Mouse (Mus musculus) embryonic fibroblast, embryonic 13.5 days (primary cell): ENCODE measurements around the gene Itga2b.

Source experiments
- CTCF ChIP-seq: IDR thresholded peaks from 2 replicates; pipeline ENCODE4 v1.5.1; 2011; ENCODE audit warnings: mild to moderate bottlenecking, control low read depth, low read length, moderate library complexity, borderline replicate concordance; ENCODE audit not compliant: insufficient read depth
- POLR2A ChIP-seq: IDR thresholded peaks from 2 replicates; pipeline ENCODE4 v1.6.1; 2011; ENCODE audit warnings: low read depth, mild to moderate bottlenecking, control low read depth, low read length, moderate library complexity

DNA sequence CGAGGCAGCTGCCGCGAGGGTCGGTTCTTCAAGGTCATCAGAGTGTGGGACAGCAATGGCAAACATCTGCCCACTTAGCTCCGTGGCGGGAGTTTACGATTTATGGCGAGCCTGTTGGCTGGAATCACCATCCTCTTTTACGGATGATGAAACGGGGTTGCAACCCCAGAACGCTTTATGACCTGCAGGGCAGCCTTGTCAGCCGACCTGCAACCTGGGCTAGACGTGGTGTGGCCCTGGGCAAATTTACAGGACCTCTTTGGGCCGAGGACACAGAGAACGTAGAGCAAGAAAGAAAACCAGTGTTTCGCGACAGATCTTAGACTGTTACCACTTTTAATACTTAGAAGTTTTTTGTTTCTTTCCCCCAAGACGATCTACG lies 62.1 kb downstream of the Itga2b start, which contains the start of gene Slc25a39:
- TF ChIP-seq CTCF (no peak), POLR2A (no peak; the same call in 1 of the 2 replicates)
